Mouse (Mus musculus): ENCODE results near the gene Olfr434. TPM values are rescaled to one million over a fixed set of nuclear protein-coding genes. Genes with fewer than 3 reads are reported as not detected.

Olfr434 gene
- polyA plus RNA-seq, 1 experiment from 2014 or later, result not detected

Other genes starting within 250 kb of the Olfr434 start
- not detected in 2 replicates for gene Olfr441, start 106.7 kb upstream of the Olfr434 start, polyA plus RNA-seq (2015; fragmentation: Nextera tagmentation; extraction: Ambion mirVana)
- gene Olfr237-ps1, start 66.5 kb upstream of the Olfr434 start, polyA plus RNA-seq (2015; fragmentation: Nextera tagmentation; extraction: Ambion mirVana), result not detected in 2 replicates
- 0.06 TPM in 1 of 2 replicates, not detected in the other for gene Olfr437, start 49.7 kb upstream of the Olfr434 start, polyA plus RNA-seq (2015; fragmentation: Nextera tagmentation; extraction: Ambion mirVana)
- not detected in 2 replicates for gene Olfr13, start 40.9 kb upstream of the Olfr434 start, polyA plus RNA-seq (2015; fragmentation: Nextera tagmentation; extraction: Ambion mirVana)
- gene Olfr435, start 15.9 kb upstream of the Olfr434 start, polyA plus RNA-seq (2015; fragmentation: Nextera tagmentation; extraction: Ambion mirVana), result not detected in 2 replicates
- not detected in 2 replicates for gene Olfr47, start 18.5 kb downstream of the Olfr434 start, polyA plus RNA-seq (2015; fragmentation: Nextera tagmentation; extraction: Ambion mirVana)
- gene Arhgef5, start 52.6 kb downstream of the Olfr434 start, polyA plus RNA-seq (2015; fragmentation: Nextera tagmentation; extraction: Ambion mirVana), result 2.4 and 2.5 TPM in 2 replicates
- gene Nobox, start 96.5 kb downstream of the Olfr434 start, polyA plus RNA-seq (2015; fragmentation: Nextera tagmentation; extraction: Ambion mirVana), result not detected in 2 replicates

Data from midbrain, embryonic 16.5 days (tissue).